Comparison of ENCODE assay signal across 7 mouse cellular contexts in genomic region chr4:35099865-35100780, GRCm38 (mm10). TPM values are rescaled to one million over a fixed set of nuclear protein-coding genes. Genes with fewer than 3 reads are reported as not detected.
DNase-seq lines count a peak whose midpoint lies in the region; ATAC-seq and TF ChIP-seq lines count a peak whose summit lies in the region.

No protein-coding gene starts in this region.

- no peak for TF ChIP-seq POLR2A in brain, embryonic 14.5 days (IDR thresholded peaks at IDR 0.05; ENCODE audit: borderline replicate concordance, extremely low read depth, insufficient read depth, insufficient read length, poor library complexity, severe bottlenecking)
- peak; percentile 63 for TF ChIP-seq POLR2A in embryonic fibroblast, embryonic 13.5 days (IDR thresholded peaks at IDR 0.05; ENCODE audit: low read depth, low read length)

- TF ChIP-seq CTCF in brain, embryonic 14.5 days (IDR thresholded peaks at IDR 0.05; ENCODE audit: borderline replicate concordance, extremely low read depth, insufficient read depth, insufficient read length): no peak
- no peak for TF ChIP-seq CTCF in embryonic fibroblast, embryonic 13.5 days (IDR thresholded peaks at IDR 0.05; ENCODE audit: borderline replicate concordance, insufficient read depth, low read length)

- no peaks in the 10 kb centered on the region for H3K9me3 ChIP-seq in limb, embryonic 11.5 days (ENCODE audit: control insufficient read depth, low read length)
- H3K9me3 ChIP-seq in midbrain, embryonic 12.5 days: no peaks in the 10 kb centered on the region

- ATAC-seq in limb, embryonic 11.5 days (ENCODE audit: insufficient number of reproducible peaks, low FRiP score, low TSS enrichment, low read depth): peak; percentile 87
- peak; percentile 95 for ATAC-seq in midbrain, embryonic 12.5 days (ENCODE audit: low FRiP score, low read depth)

- DNase-seq in brain, embryonic 14.5 days (ENCODE audit: low read depth): peak; percentile 93
- DNase-seq in heart, adult 8-10 months (ENCODE audit: low spot score): peak; percentile 83
- DNase-seq in kidney, adult 8-10 months: peak; percentile 76 to 78
- peak; percentile 86 for DNase-seq in limb, embryonic 11.5 days (ENCODE audit: low spot score)
- peak; percentile 72 for DNase-seq in skeletal muscle tissue, adult 2 months (ENCODE audit: low read depth, low spot score)

- H3K27me3 ChIP-seq in limb, embryonic 11.5 days (ENCODE audit: control insufficient read depth, insufficient read depth, low read length): no peaks in the 10 kb centered on the region
- peaks cover 5% of the 10 kb centered on the region; the same call in 1 of the 2 replicates for H3K27me3 ChIP-seq in midbrain, embryonic 12.5 days

- peak overlapping the region; percentile 9; the same call in 1 of the 2 replicates for H3K4me3 ChIP-seq in embryonic fibroblast, embryonic 13.5 days (ENCODE audit: insufficient read depth, low read length)
- H3K4me3 ChIP-seq in limb, embryonic 11.5 days (ENCODE audit: low read depth, low read length): peak overlapping the region; percentile 24
- peak overlapping the region; percentile 33 for H3K4me3 ChIP-seq in midbrain, embryonic 12.5 days

- WGBS in limb, embryonic 11.5 days: 8% methylated on average over 29 of the region's 29 CpGs
- 8% methylated on average over 29 of the region's 29 CpGs for WGBS in midbrain, embryonic 12.5 days

- peak overlapping the region; percentile 30; the same call in 1 of the 2 replicates for H3K9ac ChIP-seq in limb, embryonic 11.5 days (ENCODE audit: low read length)
- H3K9ac ChIP-seq in midbrain, embryonic 12.5 days (replicated peaks): no peak overlapping the region; the same call in 1 of the 2 replicates

- H3K4me1 ChIP-seq in embryonic fibroblast, embryonic 13.5 days (ENCODE audit: control insufficient read depth, insufficient read depth, low read length): no peaks in the 10 kb centered on the region
- H3K4me1 ChIP-seq in limb, embryonic 11.5 days (ENCODE audit: control insufficient read depth, insufficient read depth, low read length): peaks cover 9% of the 10 kb centered on the region
- peaks cover 18% of the 10 kb centered on the region for H3K4me1 ChIP-seq in midbrain, embryonic 12.5 days

- no peaks in the 10 kb centered on the region for H3K36me3 ChIP-seq in limb, embryonic 11.5 days (ENCODE audit: control insufficient read depth, insufficient read depth, low read length)
- H3K36me3 ChIP-seq in midbrain, embryonic 12.5 days: no peaks in the 10 kb centered on the region

- peak overlapping the region; percentile 6; the same call in 1 of the 2 replicates for H3K27ac ChIP-seq in embryonic fibroblast, embryonic 13.5 days (ENCODE audit: insufficient read depth, low read length)
- H3K27ac ChIP-seq in limb, embryonic 11.5 days (replicated peaks; ENCODE audit: low read depth, low read length): no peak overlapping the region
- H3K27ac ChIP-seq in midbrain, embryonic 12.5 days (replicated peaks): peak overlapping the region; percentile 21; the same call in 1 of the 2 replicates

- peak overlapping the region; percentile 60 for H3K4me2 ChIP-seq in limb, embryonic 11.5 days (ENCODE audit: low read depth, severe bottlenecking)
- H3K4me2 ChIP-seq in midbrain, embryonic 12.5 days (replicated peaks): peak overlapping the region; percentile 49

RNA-seq across cellular contexts. Expression of gene Ifnk, which starts 51.7 kb away (rescaled TPM):
- not detected in 2 replicates for polyA plus RNA-seq in brain, embryonic 14.5 days (2012; rRNA removed)
- polyA plus RNA-seq in embryonic fibroblast, embryonic 13.5 days (2011; ENCODE audit: insufficient read length, low read depth, missing spikeins): not detected in 2 replicates
- not detected for total RNA-seq in heart, adult 8-10 months (2022)
- polyA plus RNA-seq in limb, embryonic 11.5 days (2014; fragmentation: Nextera tagmentation; extraction: Ambion mirVana): 0.24 TPM in 1 of 2 replicates, not detected in the other
- 0.46 and 0.60 TPM in 2 replicates for polyA plus RNA-seq in midbrain, embryonic 12.5 days (2016; fragmentation: Nextera tagmentation; extraction: Ambion mirVana)

RNA-seq across cellular contexts. Expression of gene Mob3b, which starts 57.2 kb away (rescaled TPM):
- 2.8 and 2.9 TPM in 2 replicates for polyA plus RNA-seq in brain, embryonic 14.5 days (2012; rRNA removed)
- polyA plus RNA-seq in embryonic fibroblast, embryonic 13.5 days (2011; ENCODE audit: insufficient read length, low read depth, missing spikeins): 0.43 and 1.6 TPM in 2 replicates
- 1 to 10 TPM; 1.5 to 2.5 (median 1.9) TPM for total RNA-seq in heart, adult 8-10 months (2022)
- polyA plus RNA-seq in limb, embryonic 11.5 days (2014; fragmentation: Nextera tagmentation; extraction: Ambion mirVana): 9.7 and 10.4 TPM in 2 replicates
- 23.1 and 28.0 TPM in 2 replicates for polyA plus RNA-seq in midbrain, embryonic 12.5 days (2016; fragmentation: Nextera tagmentation; extraction: Ambion mirVana)
